Mouse (Mus musculus) stomach, postnatal 0 days (tissue): ENCODE results near the gene Map3k20.

Experiments used
- CTCF ChIP-seq: IDR thresholded peaks from 2 replicates; pipeline ENCODE4 v1.5.1; 2016; ENCODE audit warnings: antibody characterized with exemption, low read depth, mild to moderate bottlenecking, moderate library complexity
- EP300 ChIP-seq: optimal IDR thresholded peaks from 2 replicates; pipeline ENCODE3; 2016; ENCODE audit warnings: antibody characterized with exemption

GRCm38 (mm10) chr2:72324436-72324835 is 39.0 kb downstream of the Map3k20 start:
- TF ChIP-seq EP300 (no peak), CTCF (no peak)
